Mouse (Mus musculus) lung, embryonic 14.5 days (tissue): ENCODE data around the gene B230104I21Rik. TPM values are rescaled to one million over a fixed set of nuclear protein-coding genes. Genes with fewer than 3 reads are reported as not detected.
A peak's percentile ranks its signal among the peaks of the same experiment; 100 is the strongest.

Experiments
- ATAC-seq: fragments of 200-750 bp; cut with Nextera tagmentation; 2 replicates; pipeline ENCODE4 v1.8.0; 2017; ENCODE audit warnings: mild to moderate bottlenecking, moderate TSS enrichment, moderate library complexity; ENCODE audit not compliant: insufficient read depth
- DNase-seq: peaks from one replicate; pipeline ENCODE4 v3.0.0-alpha.2; 2015
- H3K27ac ChIP-seq: fragments of 300-500 bp; sonication (generic); 2 replicates; pipeline ENCODE4 v1.5.1; 2014; ENCODE audit warnings: low read depth, mild to moderate bottlenecking, moderate library complexity
- H3K27me3 ChIP-seq: fragments of 300-500 bp; sonication (generic); 2 replicates; pipeline ENCODE4 v1.6.1; 2014; ENCODE audit warnings: low read length, control low read depth; ENCODE audit not compliant: insufficient read depth
- H3K36me3 ChIP-seq: fragments of 300-500 bp; sonication (generic); 2 replicates; pipeline ENCODE4 v1.6.1; 2014; ENCODE audit warnings: control low read depth; ENCODE audit not compliant: insufficient read depth
- H3K4me1 ChIP-seq: fragments of 300-500 bp; sonication (generic); 2 replicates; pipeline ENCODE4 v1.6.1; 2014; ENCODE audit warnings: antibody characterized with exemption, control low read depth; ENCODE audit not compliant: insufficient read depth
- H3K4me2 ChIP-seq: fragments of 300-500 bp; sonication (generic); 2 replicates; pipeline ENCODE4 v1.6.1; 2014; ENCODE audit warnings: mild to moderate bottlenecking
- H3K4me3 ChIP-seq: fragments of 300-500 bp; sonication (generic); 2 replicates; pipeline ENCODE4 v1.5.1; 2014; ENCODE audit warnings: low read depth, low read length
- H3K9ac ChIP-seq: fragments of 300-500 bp; sonication (generic); 2 replicates; pipeline ENCODE4 v1.6.1; 2014
- H3K9me3 ChIP-seq: fragments of 300-500 bp; sonication (generic); 2 replicates; pipeline ENCODE4 v1.6.1; 2016; ENCODE audit warnings: low read depth, low read length, control low read depth
- CTCF ChIP-seq: IDR thresholded peaks from 2 replicates; pipeline ENCODE4 v1.5.1; 2016; ENCODE audit warnings: antibody characterized with exemption, low read depth
- WGBS: fragments of 180-500 bp; shearing (Covaris S2); extraction: QIAGEN DNeasy Blood & Tissue Kit; methylation state at CpG from one replicate; pipeline ENCODE4 v1.1.7; 2014; 5-methylcytosine and 5-hydroxymethylcytosine counted together
- polyA plus RNA-seq: library from polyadenylated mRNA; unstranded; fragments of >200 nt; fragmentation: Nextera tagmentation; extraction: Ambion mirVana; gene quantifications from 2 replicates; pipeline ENCODE4 v1.2.1, GENCODE M21; 2014

B230104I21Rik gene
- polyA plus RNA-seq, 1 experiment from 2014 or later, result not detected

GRCm38 (mm10) chr4:154310576-154311262 lies 25.2 kb upstream of the B230104I21Rik start:
- H3K9me3 ChIP-seq, result no peaks in the 10 kb centered on the region
- DNase-seq, result peak; percentile 72
- no peak for TF ChIP-seq CTCF
- no peak overlapping the region for H3K4me2 ChIP-seq
- no peaks in the 10 kb centered on the region for H3K36me3 ChIP-seq
- H3K27me3 ChIP-seq, result no peaks in the 10 kb centered on the region
- H3K27ac ChIP-seq, result no peak overlapping the region
- ATAC-seq, result peak; percentile 72; the same call in 1 of the 2 replicates
- 39% methylated on average over 9 of the region's 9 CpGs for WGBS
- no peak overlapping the region for H3K9ac ChIP-seq
- no peak overlapping the region for H3K4me3 ChIP-seq
- H3K4me1 ChIP-seq, result no peaks in the 10 kb centered on the region

- Histone ChIP-seq H3K4me1 (no peaks in the 10 kb centered on the region), H3K9me3 (no peaks in the 10 kb centered on the region), H3K9ac (no peak overlapping the region), H3K36me3 (no peaks in the 10 kb centered on the region), H3K27me3 (no peaks in the 10 kb centered on the region), H3K27ac (no peak overlapping the region), H3K4me2 (no peak overlapping the region), H3K4me3 (no peak overlapping the region)
- ATAC-seq (peak; percentile 28; the same call in 1 of the 2 replicates), DNase-seq (no peak)
- 92% methylated on average over 2 of the region's 2 CpGs for WGBS
- no peak for TF ChIP-seq CTCF
Observed at GRCm38 (mm10) chr4:154312143-154312812, 23.6 kb upstream of the B230104I21Rik start.

GRCm38 (mm10) chr4:154312935-154313621 lies 22.8 kb upstream of the B230104I21Rik start:
- Histone ChIP-seq H3K4me1 (no peaks in the 10 kb centered on the region), H3K27ac (no peak overlapping the region), H3K9me3 (no peaks in the 10 kb centered on the region), H3K4me2 (no peak overlapping the region), H3K36me3 (no peaks in the 10 kb centered on the region), H3K27me3 (no peaks in the 10 kb centered on the region), H3K9ac (no peak overlapping the region), H3K4me3 (no peak overlapping the region)
- TF ChIP-seq CTCF, result no peak
- ATAC-seq (no peak), DNase-seq (no peak)
- WGBS, result 39% methylated on average over 4 of the region's 4 CpGs

DNA sequence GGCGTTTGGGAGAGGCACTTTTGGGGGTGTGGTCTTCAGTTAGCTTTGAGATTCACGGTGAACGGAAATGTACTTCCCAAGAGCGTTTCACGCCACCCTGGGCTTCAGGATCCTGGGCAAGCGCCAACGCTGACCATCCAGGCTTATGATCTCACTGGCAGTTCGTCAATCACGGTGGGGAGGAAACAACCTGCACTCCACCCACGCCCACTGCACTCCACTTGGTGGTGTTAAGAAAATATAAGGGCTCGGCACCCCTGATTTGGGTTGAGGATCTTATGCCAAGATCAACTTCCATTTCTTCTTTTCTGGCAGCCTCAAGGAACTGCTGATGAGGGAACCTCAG lies 22.3 kb upstream of the B230104I21Rik start:
- no peaks in the 10 kb centered on the region for H3K9me3 ChIP-seq
- no peak overlapping the region for H3K27ac ChIP-seq

DNA sequence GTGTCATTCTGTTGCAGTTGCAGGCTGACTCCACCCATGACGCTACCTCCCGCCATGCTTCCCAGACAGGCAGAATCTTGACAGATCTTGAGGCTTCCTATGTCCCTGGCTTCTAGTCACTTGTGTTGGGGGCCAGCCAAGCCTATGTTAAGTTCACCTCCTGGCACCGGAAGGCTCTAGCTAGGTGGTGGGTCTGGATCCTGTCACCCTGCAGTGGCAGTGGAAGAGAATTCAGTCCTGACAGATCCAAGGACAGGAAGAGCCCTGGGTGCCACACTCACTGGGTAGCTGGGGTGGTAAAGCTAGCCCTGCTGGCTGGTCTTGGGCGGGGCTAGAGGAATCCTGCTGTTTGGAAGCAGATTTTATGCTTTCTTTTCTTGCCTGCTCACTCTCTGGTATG lies 10.5 kb upstream of the B230104I21Rik start:
- ATAC-seq (no peak), DNase-seq (no peak)
- H3K27ac ChIP-seq, result no peak overlapping the region
- H3K9ac ChIP-seq, result no peak overlapping the region
- H3K4me2 ChIP-seq, result no peak overlapping the region
- no peaks in the 10 kb centered on the region for H3K27me3 ChIP-seq
- no peaks in the 10 kb centered on the region for H3K9me3 ChIP-seq
- peaks cover 4% of the 10 kb centered on the region; the same call in 1 of the 2 replicates for H3K36me3 ChIP-seq
- no peaks in the 10 kb centered on the region for H3K4me1 ChIP-seq
- TF ChIP-seq CTCF, result no peak
- H3K4me3 ChIP-seq, result no peak overlapping the region
- 62% methylated on average over 4 of the region's 4 CpGs for WGBS

More for the DNA sequence above, 22.3 kb upstream of the B230104I21Rik start:
- H3K4me2 ChIP-seq, result no peak overlapping the region
- WGBS, result 52% methylated on average over 11 of the region's 11 CpGs
- H3K27me3 ChIP-seq, result no peaks in the 10 kb centered on the region
- ATAC-seq, result no peak
- DNase-seq, result peak; percentile 50
- H3K36me3 ChIP-seq, result no peaks in the 10 kb centered on the region
- H3K9ac ChIP-seq, result no peak overlapping the region
- H3K4me3 ChIP-seq, result no peak overlapping the region
- TF ChIP-seq CTCF, result no peak
- H3K4me1 ChIP-seq, result no peaks in the 10 kb centered on the region

DNA sequence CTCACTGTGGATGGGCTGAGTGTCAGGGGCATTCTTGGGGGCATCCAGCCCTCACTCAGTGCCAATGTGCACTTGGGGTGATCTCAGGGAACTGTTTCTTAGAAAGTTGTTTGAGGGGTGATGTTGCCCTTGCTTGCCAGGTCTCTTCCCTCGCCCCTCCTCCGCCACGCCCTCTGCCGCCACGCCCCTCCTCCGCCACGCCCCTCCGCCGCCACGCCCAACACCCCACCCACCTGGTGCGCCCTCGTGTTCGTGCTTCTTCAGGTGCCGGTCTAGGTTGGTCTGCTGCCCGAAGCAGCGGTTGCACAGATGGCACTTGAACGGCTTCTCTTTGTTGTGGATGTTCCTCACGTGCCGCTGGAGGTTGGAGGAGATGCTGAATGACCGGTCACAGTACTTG lies 7.5 kb upstream of the B230104I21Rik start:
- no peak overlapping the region for H3K27ac ChIP-seq
- no peak overlapping the region for H3K4me3 ChIP-seq
- H3K4me1 ChIP-seq, result 0 out of 2 replicates have a peak, but pooled peaks cover 3% of the 10 kb centered on the region
- TF ChIP-seq CTCF, result no peak
- ATAC-seq (no peak), DNase-seq (no peak)
- no peaks in the 10 kb centered on the region for H3K9me3 ChIP-seq
- 7% methylated on average over 20 of the region's 20 CpGs for WGBS
- H3K36me3 ChIP-seq, result peaks cover 4% of the 10 kb centered on the region; the same call in 1 of the 2 replicates
- H3K4me2 ChIP-seq, result peak overlapping the region; percentile 12; the same call in 1 of the 2 replicates
- no peak overlapping the region for H3K9ac ChIP-seq
- H3K27me3 ChIP-seq, result no peaks in the 10 kb centered on the region

DNA sequence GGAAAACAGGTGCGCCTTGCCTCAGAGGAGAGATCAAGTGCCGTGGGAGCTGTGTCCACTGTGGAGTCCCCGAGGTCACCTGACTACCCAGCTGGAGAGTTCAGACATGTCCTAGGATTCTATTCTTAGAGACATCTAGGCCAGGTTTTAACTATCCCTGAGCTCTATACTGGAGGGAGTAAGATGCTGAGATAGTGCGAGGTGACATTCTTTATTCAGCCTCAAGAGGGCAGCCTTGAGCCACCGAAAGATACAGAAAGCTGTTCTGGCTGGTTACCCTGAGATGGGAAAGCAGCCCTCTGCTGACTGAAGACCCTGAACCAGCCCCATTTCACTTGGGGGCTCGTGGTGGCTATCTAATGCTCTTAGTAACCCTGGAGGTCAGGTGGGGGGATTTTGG lies 7.1 kb upstream of the B230104I21Rik start:
- ATAC-seq (peak; percentile 45), DNase-seq (peak; percentile 92)
- Histone ChIP-seq H3K4me3 (no peak overlapping the region), H3K27ac (no peak overlapping the region), H3K36me3 (no peaks in the 10 kb centered on the region), H3K9ac (no peak overlapping the region), H3K4me2 (peak overlapping the region; percentile 12; the same call in 1 of the 2 replicates), H3K9me3 (no peaks in the 10 kb centered on the region), H3K27me3 (no peaks in the 10 kb centered on the region), H3K4me1 (0 out of 2 replicates have a peak, but pooled peaks cover 3% of the 10 kb centered on the region)
- TF ChIP-seq CTCF, result peak; percentile 90
- WGBS, result 8% methylated on average over 6 of the region's 6 CpGs
